Mouse (Mus musculus): ENCODE measurements around the gene Sh3bgrl3.

DNA sequence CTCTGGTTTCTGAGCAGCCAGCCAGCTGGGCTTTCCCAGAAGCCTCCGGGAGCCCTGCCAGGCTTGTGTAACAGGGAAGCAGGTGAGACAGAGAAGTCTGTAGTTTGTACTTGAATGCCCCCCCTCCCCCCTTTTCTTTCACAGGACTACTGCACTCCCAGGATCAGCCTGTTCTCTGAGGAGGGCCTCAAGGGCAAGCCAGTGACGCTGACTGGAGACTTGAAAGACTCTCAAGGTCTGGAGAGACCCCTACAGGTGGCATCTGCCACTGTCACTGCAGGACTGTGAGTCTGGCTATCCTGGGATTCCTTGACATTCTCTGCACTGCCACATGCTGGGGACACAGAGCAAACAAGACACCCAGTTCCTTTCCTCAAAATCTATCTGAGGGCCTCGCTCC, 49.9 kb downstream of the Sh3bgrl3 start:
- TF ChIP-seq CTCF (IDR thresholded peaks at IDR 0.05; ENCODE audit: borderline replicate concordance, insufficient read depth, low read length): no peak
- TF ChIP-seq POLR2A (IDR thresholded peaks at IDR 0.05; ENCODE audit: low read depth, low read length): no peak
